Mouse (Mus musculus) large intestine, adult 2 months (tissue): ENCODE measurements around the gene Speer4f1. TPM values are rescaled to one million over a fixed set of nuclear protein-coding genes. Genes with fewer than 3 reads are reported as not detected.

ENCODE experiments used
- polyA plus RNA-seq: library from polyadenylated mRNA; depleted of rRNA; stranded (reverse); fragments of >200 nt; gene quantifications from 2 replicates; pipeline ENCODE4 v1.2.3, GENCODE M21; 2012; rRNA removed

The Speer4f1 gene
- polyA plus RNA-seq, 1 experiment: not detected

Other genes starting within 250 kb of the Speer4f1 start
- gene Speer4f2, start 102.9 kb upstream of the Speer4f1 start, polyA plus RNA-seq: not detected in 2 replicates
- 1.9 and 2.6 TPM in 2 replicates for gene Sema3c, start 98.2 kb downstream of the Speer4f1 start, polyA plus RNA-seq